Mouse (Mus musculus) limb, embryonic 10.5 days (tissue): Measurements from ENCODE around the gene Dusp2. TPM values are rescaled to one million over a fixed set of nuclear protein-coding genes. Genes with fewer than 3 reads are reported as not detected.

Source experiments
- DNase-seq: peaks from one replicate; pipeline ENCODE4 v3.0.0-alpha.2; 2017; ENCODE audit warnings: low spot score
- H3K27ac ChIP-seq: fragments of 300-500 bp; sonication (generic); 2 replicates; pipeline ENCODE4 v1.5.1; 2016; ENCODE audit warnings: mild to moderate bottlenecking
- H3K27me3 ChIP-seq: fragments of 300-500 bp; sonication (generic); 2 replicates; pipeline ENCODE4 v1.6.1; 2016; ENCODE audit warnings: low read depth, mild to moderate bottlenecking; ENCODE audit not compliant: poor library complexity, severe bottlenecking
- H3K36me3 ChIP-seq: fragments of 300-500 bp; sonication (generic); 2 replicates; pipeline ENCODE4 v1.6.1; 2016; ENCODE audit warnings: mild to moderate bottlenecking, moderate library complexity
- H3K4me1 ChIP-seq: fragments of 300-500 bp; sonication (generic); 2 replicates; pipeline ENCODE4 v1.6.1; 2016
- H3K4me3 ChIP-seq: fragments of 300-500 bp; sonication (generic); 2 replicates; pipeline ENCODE4 v1.5.1; 2016; ENCODE audit warnings: mild to moderate bottlenecking, moderate library complexity
- H3K9me3 ChIP-seq: fragments of 300-500 bp; sonication (generic); replicated peaks from 2 replicates; pipeline ENCODE4 v1.6.1; 2016; ENCODE audit warnings: mild to moderate bottlenecking
- WGBS: fragments of 180-500 bp; shearing (Covaris S2); methylation state at CpG from one replicate; pipeline ENCODE4 v1.1.7; 2016; 5-methylcytosine and 5-hydroxymethylcytosine counted together
- polyA plus RNA-seq: library from polyadenylated mRNA; unstranded; fragments of >200 nt; fragmentation: Nextera tagmentation; extraction: Ambion mirVana; gene quantifications from 2 replicates; pipeline ENCODE4 v1.2.1, GENCODE M21; 2016

Dusp2 gene
- polyA plus RNA-seq, 1 experiment from 2014 or later = 6.4 TPM

- 80% methylated on average over 5 of the region's 5 CpGs for WGBS
- Histone ChIP-seq H3K4me1 (peaks cover 42% of the 10 kb centered on the region), H3K27ac (no peak overlapping the region), H3K4me3 (no peak overlapping the region), H3K27me3 (peaks cover 55% of the 10 kb centered on the region), H3K36me3 (no peaks in the 10 kb centered on the region), H3K9me3 (no peaks in the 10 kb centered on the region)
- no peak for DNase-seq
These were observed 1.9 kb upstream of the Dusp2 start for GRCm38 (mm10) chr2:127333945-127334603.

- DNase-seq = no peak
- Histone ChIP-seq H3K4me3 (peak overlapping the region; percentile 66), H3K9me3 (no peaks in the 10 kb centered on the region), H3K27me3 (peaks cover 55% of the 10 kb centered on the region), H3K36me3 (no peaks in the 10 kb centered on the region), H3K4me1 (peaks cover 39% of the 10 kb centered on the region), H3K27ac (0 out of 2 replicates have a peak overlapping the region, but pooled peaks have one; percentile 3)
- 55% methylated on average over 11 of the region's 11 CpGs for WGBS
These were observed 849 bp upstream of the Dusp2 start for GRCm38 (mm10) chr2:127335078-127335541.

- 5% methylated on average over 33 of the region's 33 CpGs for WGBS
- no peak for DNase-seq
- H3K4me1 ChIP-seq = peaks cover 39% of the 10 kb centered on the region
- H3K9me3 ChIP-seq = no peaks in the 10 kb centered on the region
- H3K4me3 ChIP-seq = peak overlapping the region; percentile 66
- peaks cover 55% of the 10 kb centered on the region for H3K27me3 ChIP-seq
- H3K27ac ChIP-seq = peak overlapping the region; percentile 81
- H3K36me3 ChIP-seq = no peaks in the 10 kb centered on the region
These were observed 506 bp downstream of the Dusp2 start for GRCm38 (mm10) chr2:127336497-127336832.

GRCm38 (mm10) chr2:127336885-127337284 is 926 bp downstream of the Dusp2 start:
- peaks cover 55% of the 10 kb centered on the region for H3K27me3 ChIP-seq
- WGBS = 51% methylated on average over 5 of the region's 5 CpGs
- no peaks in the 10 kb centered on the region for H3K36me3 ChIP-seq
- H3K4me1 ChIP-seq = peaks cover 39% of the 10 kb centered on the region
- peak overlapping the region; percentile 66 for H3K4me3 ChIP-seq
- no peak for DNase-seq
- no peak overlapping the region for H3K27ac ChIP-seq
- no peaks in the 10 kb centered on the region for H3K9me3 ChIP-seq

GRCm38 (mm10) chr2:127337531-127337930 is 1.6 kb downstream of the Dusp2 start:
- H3K9me3 ChIP-seq = no peaks in the 10 kb centered on the region
- no peak for DNase-seq
- WGBS = 67% methylated on average over 11 of the region's 11 CpGs
- peaks cover 39% of the 10 kb centered on the region for H3K4me1 ChIP-seq
- H3K36me3 ChIP-seq = no peaks in the 10 kb centered on the region
- H3K27me3 ChIP-seq = peaks cover 55% of the 10 kb centered on the region
- peak overlapping the region; percentile 66 for H3K4me3 ChIP-seq
- no peak overlapping the region for H3K27ac ChIP-seq

- peaks cover 38% of the 10 kb centered on the region for H3K4me1 ChIP-seq
- WGBS = 63% methylated on average over 7 of the region's 7 CpGs
- 0 out of 2 replicates have a peak overlapping the region, but pooled peaks have one; percentile 6 for H3K4me3 ChIP-seq
- no peaks in the 10 kb centered on the region for H3K9me3 ChIP-seq
- H3K36me3 ChIP-seq = no peaks in the 10 kb centered on the region
- H3K27ac ChIP-seq = no peak overlapping the region
- H3K27me3 ChIP-seq = peaks cover 50% of the 10 kb centered on the region
- DNase-seq = no peak
These were observed 2.1 kb downstream of the Dusp2 start for GRCm38 (mm10) chr2:127338012-127338411.

- no peak for DNase-seq
- H3K27me3 ChIP-seq = peaks cover 48% of the 10 kb centered on the region
- WGBS = 78% methylated on average over 4 of the region's 4 CpGs
- H3K27ac ChIP-seq = no peak within 1 kb of the TSS
- peaks cover 34% of the 10 kb centered on the region for H3K4me1 ChIP-seq
- peak within 1 kb of the TSS; percentile 66; the same call in 1 of the 2 replicates for H3K4me3 ChIP-seq
- no peaks in the 10 kb centered on the region for H3K36me3 ChIP-seq
- H3K9me3 ChIP-seq = no peaks in the 10 kb centered on the region
These were observed 2.5 kb downstream of the Dusp2 start, which contains the start of gene Astl for GRCm38 (mm10) chr2:127338416-127338815. Astl (plus strand) TSS chr2:127338639.

GRCm38 (mm10) chr2:127338833-127339232 is 2.9 kb downstream of the Dusp2 start:
- H3K27me3 ChIP-seq = peaks cover 46% of the 10 kb centered on the region
- no peak overlapping the region for H3K4me3 ChIP-seq
- 73% methylated on average over 4 of the region's 4 CpGs for WGBS
- no peaks in the 10 kb centered on the region for H3K9me3 ChIP-seq
- no peaks in the 10 kb centered on the region for H3K36me3 ChIP-seq
- no peak for DNase-seq
- H3K27ac ChIP-seq = no peak overlapping the region
- H3K4me1 ChIP-seq = peaks cover 31% of the 10 kb centered on the region

GRCm38 (mm10) chr2:127339262-127339661 is 3.3 kb downstream of the Dusp2 start:
- 79% methylated on average over 6 of the region's 6 CpGs for WGBS
- Histone ChIP-seq H3K4me1 (peaks cover 30% of the 10 kb centered on the region), H3K36me3 (no peaks in the 10 kb centered on the region), H3K9me3 (no peaks in the 10 kb centered on the region), H3K27ac (no peak overlapping the region), H3K4me3 (no peak overlapping the region), H3K27me3 (peaks cover 42% of the 10 kb centered on the region)
- DNase-seq = no peak

- peak; percentile 79 for DNase-seq
- Histone ChIP-seq H3K4me3 (no peak overlapping the region), H3K4me1 (peaks cover 17% of the 10 kb centered on the region), H3K27me3 (peaks cover 23% of the 10 kb centered on the region), H3K36me3 (no peaks in the 10 kb centered on the region), H3K9me3 (no peaks in the 10 kb centered on the region), H3K27ac (no peak overlapping the region)
- WGBS = 21% methylated on average over 3 of the region's 3 CpGs
These were observed 5.2 kb downstream of the Dusp2 start for GRCm38 (mm10) chr2:127341159-127341558.

GRCm38 (mm10) chr2:127346334-127346733 is 10.4 kb downstream of the Dusp2 start:
- H3K27me3 ChIP-seq = peaks cover 12% of the 10 kb centered on the region; the same call in 1 of the 2 replicates
- H3K9me3 ChIP-seq = no peaks in the 10 kb centered on the region
- DNase-seq = no peak
- H3K36me3 ChIP-seq = no peaks in the 10 kb centered on the region
- H3K4me3 ChIP-seq = no peak overlapping the region
- H3K27ac ChIP-seq = no peak overlapping the region
- WGBS = 83% methylated on average over 1 of the region's 1 CpGs
- no peaks in the 10 kb centered on the region for H3K4me1 ChIP-seq

GRCm38 (mm10) chr2:127347147-127347985 is 11.4 kb downstream of the Dusp2 start:
- Histone ChIP-seq H3K9me3 (no peaks in the 10 kb centered on the region), H3K36me3 (no peaks in the 10 kb centered on the region), H3K4me3 (no peak overlapping the region), H3K27me3 (peaks cover 12% of the 10 kb centered on the region; the same call in 1 of the 2 replicates), H3K27ac (no peak overlapping the region), H3K4me1 (no peaks in the 10 kb centered on the region)
- DNase-seq = no peak
- WGBS = 86% methylated on average over 13 of the region's 13 CpGs

GRCm38 (mm10) chr2:127353881-127354280 is 17.9 kb downstream of the Dusp2 start:
- no peak overlapping the region for H3K4me3 ChIP-seq
- no peaks in the 10 kb centered on the region for H3K4me1 ChIP-seq
- no peaks in the 10 kb centered on the region for H3K9me3 ChIP-seq
- no peak overlapping the region for H3K27ac ChIP-seq
- peaks cover 19% of the 10 kb centered on the region; the same call in 1 of the 2 replicates for H3K27me3 ChIP-seq
- WGBS = 88% methylated on average over 4 of the region's 4 CpGs
- DNase-seq = no peak
- no peaks in the 10 kb centered on the region for H3K36me3 ChIP-seq
